Mouse (Mus musculus) left cerebral cortex, postnatal 10 days (tissue): ENCODE results near the gene Aicda. TPM values are rescaled to one million over a fixed set of nuclear protein-coding genes. Genes with fewer than 3 reads are reported as not detected.
"Not testable (repeated sequence)": the region's sequence is repeated elsewhere in the genome, so short reads cannot be mapped to it uniquely, and the experiment has no call there.

Experiments used
- DNase-seq, 2 experiments: peaks; one replicate each; pipeline ENCODE4 v3.0.0; 2021 to 2022; ENCODE audit warnings: low spot score in 2 of 2, mixed read lengths in 1 of 2; ENCODE audit errors: extremely low spot score in 1 of 2
- intact Hi-C: fragments of 180-260 bp; cut with DNase I; formaldehyde crosslinking; loops from one replicate; pipeline ENCODE4 v1.15.1; 2025
- total RNA-seq, 2 experiments: library from RNA; stranded (reverse); gene quantifications; 2 replicates each; pipeline ENCODE4 v1.2.3; 2021

The Aicda gene
- total RNA-seq, 2 experiments from 2014 or later, result not detected

GRCm38 (mm10) chr6:122545289-122545882 is 8.2 kb upstream of the Aicda start:
- no peak for DNase-seq
- intact Hi-C loops, result no loop called here

DNA sequence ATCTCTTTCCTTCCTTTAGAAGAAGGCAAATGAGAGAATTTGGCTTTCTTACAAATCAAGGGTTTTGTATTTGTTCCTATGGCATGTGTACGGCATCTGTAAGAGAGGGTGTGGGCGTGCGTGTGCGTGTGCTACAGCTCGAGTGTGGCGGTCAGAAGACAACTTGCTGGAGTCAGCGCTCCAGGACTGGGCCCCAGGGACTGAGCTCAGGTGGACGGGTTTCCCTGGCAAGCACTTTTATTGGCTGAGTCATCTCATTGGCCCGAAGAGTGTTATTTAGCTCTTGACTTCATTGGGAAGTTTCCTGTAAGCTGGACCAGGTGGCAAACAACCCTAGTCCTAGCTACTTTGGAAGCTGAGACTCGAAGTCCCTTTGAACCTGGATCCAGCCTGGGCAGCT is 7.7 kb upstream of the Aicda start:
- no peak for DNase-seq
- intact Hi-C loops, result no loop called here

GRCm38 (mm10) chr6:122554102-122554501 is 501 bp downstream of the Aicda start:
- no peak for DNase-seq
- intact Hi-C loops, result no loop called here

DNA sequence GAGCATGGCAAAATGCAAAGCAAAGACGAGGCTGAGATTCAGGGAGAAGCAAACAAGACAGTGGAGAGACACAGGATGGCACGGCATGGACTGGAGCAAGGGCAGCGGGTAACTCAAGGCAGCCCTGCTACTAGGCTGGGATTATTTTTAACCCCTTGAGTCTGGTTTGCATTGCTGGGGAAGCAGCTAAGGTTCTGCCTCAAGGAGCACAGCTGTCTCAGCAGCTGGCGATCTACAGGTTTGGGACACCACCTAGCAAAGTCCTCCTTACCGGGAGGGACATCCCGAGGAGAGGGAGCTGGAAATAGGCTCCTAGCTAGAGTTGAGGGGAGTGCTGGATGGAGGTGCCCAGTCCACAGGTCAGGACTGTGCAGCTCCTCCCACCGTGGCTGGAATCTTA is 1.7 kb downstream of the Aicda start:
- no peak for DNase-seq
- intact Hi-C loops, result no loop called here

DNA sequence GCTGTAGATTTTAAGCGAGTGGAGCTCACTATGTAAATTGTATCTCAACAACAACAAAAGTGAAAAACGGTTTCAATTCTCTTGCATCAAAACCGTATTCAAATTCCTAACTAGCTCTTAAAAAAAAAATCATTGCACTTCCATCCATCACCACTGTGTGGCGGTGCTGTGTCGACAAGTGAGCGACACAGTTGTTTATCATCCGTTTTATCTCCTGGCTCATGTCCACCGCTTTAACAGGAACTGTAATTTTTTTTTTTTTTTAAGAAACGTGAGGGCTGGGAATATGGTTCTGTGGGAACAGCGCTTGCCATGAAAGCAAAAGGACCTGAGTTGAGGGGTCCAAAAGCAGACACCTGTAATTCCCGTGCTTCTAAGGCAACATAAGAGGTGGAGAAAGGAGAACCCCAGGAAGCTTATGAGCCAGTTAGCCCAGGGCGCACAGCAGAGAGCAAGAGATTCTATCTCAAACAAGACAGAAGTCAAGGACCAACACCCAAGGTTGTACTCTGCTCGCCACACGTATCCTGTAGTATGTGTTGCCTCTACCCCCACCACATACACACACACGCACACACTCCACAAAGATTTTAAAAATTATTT is 3.5 kb downstream of the Aicda start:
- peak; percentile 74 to 82 for DNase-seq
- intact Hi-C loops, result loop anchor here (2.0 kb wide), 1 partner anchor 60 kb away; no protein-coding TSS in a partner anchor

DNA sequence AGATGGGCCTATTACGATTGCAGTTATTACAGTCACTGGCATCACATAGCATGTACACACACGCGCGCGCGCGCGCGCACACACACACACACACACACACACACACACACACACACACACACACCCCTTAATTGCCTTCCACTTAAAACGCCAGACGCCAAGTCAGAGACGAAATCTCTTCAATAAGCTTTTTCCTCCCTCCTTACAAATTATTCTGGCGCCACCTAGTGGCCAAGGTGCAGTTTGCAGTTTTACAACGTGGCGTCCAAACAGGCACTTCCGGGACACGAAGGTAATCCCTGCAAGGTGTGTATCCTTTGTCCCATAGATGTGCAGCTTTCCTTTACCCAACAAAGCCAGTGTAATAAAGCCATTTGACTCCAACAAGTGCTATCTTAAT is 6.8 kb downstream of the Aicda start:
- DNase-seq, result peak; percentile 56 to 73
- intact Hi-C loops, result loop anchor here (5.0 kb wide), 1 partner anchor 33 kb away; no protein-coding TSS in a partner anchor

GRCm38 (mm10) chr6:122561005-122561404 is 7.4 kb downstream of the Aicda start:
- DNase-seq, result no peak
- intact Hi-C loops, result loop anchor here (5.0 kb wide), 1 partner anchor 34 kb away; no protein-coding TSS in a partner anchor

DNA sequence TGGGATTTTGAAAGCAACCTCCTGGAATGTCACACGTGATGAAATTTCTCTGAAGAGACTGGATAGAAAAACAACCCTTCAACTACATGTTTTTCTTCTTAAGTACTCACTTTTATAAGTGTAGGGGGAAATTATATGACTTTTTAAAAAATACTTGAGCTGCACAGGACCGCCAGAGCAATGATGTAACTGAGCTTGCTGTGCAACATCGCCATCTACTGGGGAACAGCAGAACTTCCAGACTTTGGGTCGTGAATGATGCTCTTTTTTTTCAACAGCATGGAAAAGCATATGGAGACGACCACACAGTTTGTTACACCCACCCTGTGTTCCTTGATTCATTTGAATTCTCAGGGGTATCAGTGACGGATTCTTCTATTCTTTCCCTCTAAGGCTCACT is 8.9 kb downstream of the Aicda start:
- intact Hi-C loops, result loop anchor here (5.0 kb wide), 1 partner anchor 35 kb away; no protein-coding TSS in a partner anchor
- peak; percentile 56 to 76 for DNase-seq

DNA sequence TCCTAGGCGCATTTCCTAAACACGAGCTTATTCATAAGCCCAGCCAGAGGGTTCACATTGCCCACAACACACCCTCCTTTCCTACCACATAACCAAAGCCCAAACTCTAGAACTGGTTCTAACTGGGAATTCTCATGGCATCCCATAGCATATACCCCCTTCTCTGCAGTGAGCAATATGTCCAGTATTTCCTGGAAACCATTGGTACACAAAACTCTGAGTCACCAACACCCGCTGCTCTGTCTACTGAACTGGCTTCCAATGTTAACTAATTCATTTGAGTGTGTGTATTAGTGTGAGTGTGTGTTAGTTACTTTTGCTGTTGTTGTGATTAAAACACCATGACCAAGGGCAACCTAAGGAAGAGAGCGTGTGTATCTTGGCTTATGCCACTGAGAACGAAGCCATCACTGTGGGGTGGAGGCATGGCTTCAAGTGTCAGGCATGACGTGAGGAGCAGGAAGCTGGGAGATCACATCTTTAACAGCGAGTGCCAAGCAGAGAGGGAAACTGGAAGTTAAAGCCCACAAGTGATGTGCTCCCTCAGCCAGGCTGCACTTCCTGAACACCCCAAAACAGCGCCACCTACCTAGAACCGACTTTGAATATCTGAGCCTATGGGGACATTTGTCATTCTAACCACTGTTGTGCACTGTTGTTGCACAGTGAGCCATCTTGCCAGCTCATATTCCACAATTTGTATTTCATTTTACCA is 11.6 kb downstream of the Aicda start:
- intact Hi-C loops, result no loop called here

GRCm38 (mm10) chr6:122569113-122569512 is 15.5 kb downstream of the Aicda start:
- intact Hi-C loops, result no loop called here
- no peak for DNase-seq

More for the DNA sequence above, 11.6 kb downstream of the Aicda start:
- no peak for DNase-seq

- no peak for DNase-seq
- intact Hi-C loops, result no loop called here
These were observed 16.2 kb downstream of the Aicda start for GRCm38 (mm10) chr6:122569762-122570161.

GRCm38 (mm10) chr6:122570695-122571616 is 17.4 kb downstream of the Aicda start:
- intact Hi-C loops, result no loop called here
- DNase-seq, result no peak

DNA sequence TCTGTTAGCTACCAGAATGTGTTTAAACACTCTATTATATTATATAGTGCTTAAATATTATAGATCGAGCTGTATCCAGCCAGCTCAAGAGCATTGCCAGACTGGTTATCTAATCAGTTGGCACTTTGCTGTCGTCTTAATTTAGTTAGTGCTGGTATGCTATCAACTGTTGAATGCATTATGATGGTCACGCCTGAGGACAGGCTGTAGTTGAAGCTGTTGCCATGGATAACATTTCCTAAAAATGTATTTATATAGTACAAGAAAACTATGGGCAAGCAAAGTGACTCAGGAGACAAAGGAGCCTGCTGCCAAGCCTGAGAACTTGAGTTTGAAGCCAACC is 18.0 kb downstream of the Aicda start:
- intact Hi-C loops, result no loop called here
- DNase-seq, result no peak

GRCm38 (mm10) chr6:122575037-122575436 is 21.4 kb downstream of the Aicda start:
- intact Hi-C loops, DNase-seq: not testable (repeated sequence)

DNA sequence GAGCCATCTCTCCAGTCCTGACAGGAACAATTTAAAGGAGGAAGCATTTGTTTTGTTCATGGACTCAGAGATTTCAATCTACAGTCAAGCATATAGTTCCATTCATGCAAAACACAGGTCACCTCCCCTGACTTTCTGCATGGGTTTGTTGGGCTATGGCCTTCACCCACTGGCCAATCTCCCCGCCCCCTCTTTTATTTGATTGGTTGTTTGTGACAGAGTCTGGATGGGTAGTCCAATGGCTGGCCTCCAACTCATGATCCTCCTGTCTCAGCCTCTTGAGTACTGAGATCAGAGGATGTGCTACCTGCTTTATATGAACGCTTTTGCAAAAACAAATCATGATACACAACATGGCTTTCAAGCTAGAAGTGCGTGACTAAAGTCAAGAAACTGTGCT is 23.4 kb downstream of the Aicda start:
- intact Hi-C loops, result no loop called here

DNA sequence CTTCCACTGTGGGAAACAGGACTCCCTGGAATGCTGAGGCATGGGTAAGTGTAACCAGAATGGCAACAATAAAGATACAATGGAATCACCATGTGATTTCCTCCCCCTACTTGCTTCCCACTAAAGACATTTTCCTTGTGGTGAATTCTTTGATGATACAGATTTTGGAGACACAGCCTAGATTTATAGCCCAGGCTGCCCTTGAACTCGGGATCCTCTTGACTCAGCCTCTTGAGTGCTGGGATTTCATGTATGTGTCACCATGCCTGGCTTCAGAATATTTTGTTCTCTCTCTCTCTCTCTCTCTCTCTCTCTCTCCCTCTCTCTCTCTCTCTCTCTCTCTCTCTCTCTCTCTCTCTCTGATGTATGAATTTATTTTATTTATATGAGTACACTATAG is 25.5 kb downstream of the Aicda start:
- no peak for DNase-seq

More for the DNA sequence above, 23.4 kb downstream of the Aicda start:
- no peak for DNase-seq

DNA sequence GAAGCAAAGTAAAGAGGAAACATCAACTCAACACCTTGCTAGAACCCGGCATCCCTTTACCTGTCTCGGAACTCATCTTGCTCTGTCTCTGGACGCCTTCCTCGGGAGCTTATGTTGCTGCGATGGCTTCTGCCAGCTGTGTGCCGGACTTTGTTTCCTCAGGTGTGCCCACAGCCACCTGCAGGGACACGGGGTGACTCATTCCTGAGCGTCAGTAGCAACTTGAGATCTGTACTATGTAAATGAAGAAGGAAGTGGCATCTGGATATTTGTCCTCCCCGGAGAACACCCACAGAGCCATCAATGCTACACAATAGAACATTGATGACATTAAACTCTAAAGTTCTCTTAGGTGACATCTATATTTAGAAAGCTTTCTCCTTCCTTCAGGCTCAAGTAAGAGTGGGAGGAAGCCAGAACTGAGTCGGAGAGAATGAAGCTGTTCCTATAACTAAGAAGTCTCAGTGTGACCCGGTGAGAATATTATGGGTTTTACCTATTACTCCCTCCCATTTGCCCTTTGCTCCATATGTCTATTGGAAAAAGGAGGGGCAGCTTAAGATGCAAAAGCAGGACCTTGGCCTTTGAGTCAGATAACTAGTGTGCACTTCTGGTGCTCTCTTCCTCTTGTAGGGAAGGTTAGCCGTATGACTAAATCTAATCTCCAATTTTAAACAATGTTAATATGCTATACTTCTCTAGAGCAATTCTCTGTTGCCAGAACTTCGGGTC is 37.6 kb downstream of the Aicda start:
- intact Hi-C loops, result no loop called here
- no peak for DNase-seq

More for the DNA sequence above, 25.5 kb downstream of the Aicda start:
- intact Hi-C loops, result no loop called here

DNA sequence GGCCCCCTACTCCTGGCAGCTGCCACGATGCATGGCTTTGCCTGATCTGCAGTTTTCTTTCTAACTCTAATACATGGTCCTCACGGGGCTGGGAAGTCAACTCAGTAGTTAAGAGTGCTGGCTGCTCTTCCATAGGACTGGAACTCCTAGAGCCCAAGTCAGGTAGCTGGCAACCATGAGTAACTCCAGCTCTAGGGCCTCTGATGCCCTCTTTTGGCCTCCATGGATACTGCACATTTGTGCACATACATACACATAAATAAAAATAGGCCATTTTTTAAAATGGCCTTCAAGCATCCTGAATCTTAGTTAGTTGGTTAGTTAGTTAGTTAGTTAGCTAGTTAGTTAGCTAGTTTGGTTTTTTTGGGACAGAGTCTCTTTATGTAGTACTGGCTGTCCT is 39.3 kb downstream of the Aicda start:
- no peak for DNase-seq
- intact Hi-C loops, result no loop called here
